Mouse (Mus musculus) spleen, postnatal 0 days (tissue): ENCODE results near the gene Ryr3. TPM values are rescaled to one million over a fixed set of nuclear protein-coding genes. Genes with fewer than 3 reads are reported as not detected.

Source experiments
- polyA plus RNA-seq: library from polyadenylated mRNA; unstranded; fragments of >200 nt; fragmentation: Nextera tagmentation; extraction: Ambion mirVana; gene quantifications from 2 replicates; pipeline ENCODE4 v1.2.1, GENCODE M21; 2015

Gene Ryr3
- 0.24 and 0.53 TPM in 2 replicates for polyA plus RNA-seq

GRCm38 (mm10) chr2:113216746-113217461, at the start of gene Ryr3:
Gene Ryr3, minus strand, starts transcription at chr2:113217096.

Other genes starting within 250 kb of the Ryr3 start
- gene Tmco5b, start 68.6 kb upstream of the Ryr3 start, polyA plus RNA-seq, result not detected in 2 replicates
- gene Fmn1, start 110.6 kb upstream of the Ryr3 start, polyA plus RNA-seq, result 0.71 and 0.93 TPM in 2 replicates